Mouse (Mus musculus) spleen, postnatal 4 days (tissue): ENCODE results near the gene Mypn.

Source experiments
- DNase-seq, 2 experiments: peaks; one replicate each; pipeline ENCODE4 v3.0.0; 2022; ENCODE audit warnings: low spot score in 2 of 2

The Mypn gene

DNA sequence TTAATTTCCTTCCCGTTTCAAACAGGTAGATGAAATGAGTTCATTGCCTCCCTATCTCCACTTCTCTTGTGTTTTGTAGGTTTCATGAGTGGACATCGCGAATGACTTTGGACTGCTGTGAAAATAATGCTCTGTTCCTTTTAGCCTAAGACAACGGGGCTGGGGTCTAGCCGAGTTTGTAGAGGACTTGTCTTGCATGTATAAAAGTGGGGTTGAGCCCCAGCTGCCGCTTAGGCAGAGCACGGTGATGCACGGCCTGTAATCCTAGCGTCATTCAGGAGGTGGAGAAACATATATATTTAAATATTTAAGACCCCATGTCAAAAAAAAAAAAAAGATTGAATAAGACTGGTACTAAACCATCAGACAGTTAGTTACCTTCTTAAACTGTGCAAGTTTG is 103.1 kb downstream of the Mypn start:
- DNase-seq = no peak

- no peak for DNase-seq
These were observed 103.7 kb downstream of the Mypn start for GRCm38 (mm10) chr10:63099941-63100562.

DNA sequence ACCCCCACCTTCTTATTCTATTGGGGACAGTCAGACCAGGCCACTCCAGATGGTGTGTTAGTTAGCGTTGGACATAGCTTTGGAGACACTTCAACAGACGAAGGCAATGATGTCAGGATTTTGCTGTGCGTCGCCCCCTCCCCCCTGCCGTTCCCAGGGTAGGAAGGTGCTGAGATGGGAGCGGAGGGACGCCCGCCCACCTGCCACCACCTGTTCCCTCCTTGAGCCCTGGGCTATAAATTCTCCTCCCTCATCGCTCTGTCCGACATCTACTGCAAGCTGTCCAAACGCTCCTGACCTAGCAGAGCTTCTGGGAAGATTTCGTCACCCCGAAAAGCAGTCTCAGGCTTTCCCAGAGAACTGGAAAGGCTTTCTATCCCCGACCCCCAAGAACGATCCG is 104.2 kb downstream of the Mypn start, which contains the start of gene Atoh7:
Gene Atoh7, plus strand, starts transcription at position 131 of the 400 bp plus-strand sequence.
- DNase-seq = no peak

GRCm38 (mm10) chr10:63098191-63098590 is 105.6 kb downstream of the Mypn start:
- DNase-seq = no peak

- DNase-seq = no peak
These were observed 107.0 kb downstream of the Mypn start for GRCm38 (mm10) chr10:63096757-63097156.

- no peak for DNase-seq
These were observed 110.9 kb downstream of the Mypn start for GRCm38 (mm10) chr10:63092616-63093550.

- no peak for DNase-seq
These were observed 111.8 kb downstream of the Mypn start for GRCm38 (mm10) chr10:63091915-63092314.

GRCm38 (mm10) chr10:63089758-63090571 is 113.8 kb downstream of the Mypn start:
- DNase-seq = no peak

GRCm38 (mm10) chr10:63089103-63089757 is 114.5 kb downstream of the Mypn start:
- DNase-seq = no peak

DNA sequence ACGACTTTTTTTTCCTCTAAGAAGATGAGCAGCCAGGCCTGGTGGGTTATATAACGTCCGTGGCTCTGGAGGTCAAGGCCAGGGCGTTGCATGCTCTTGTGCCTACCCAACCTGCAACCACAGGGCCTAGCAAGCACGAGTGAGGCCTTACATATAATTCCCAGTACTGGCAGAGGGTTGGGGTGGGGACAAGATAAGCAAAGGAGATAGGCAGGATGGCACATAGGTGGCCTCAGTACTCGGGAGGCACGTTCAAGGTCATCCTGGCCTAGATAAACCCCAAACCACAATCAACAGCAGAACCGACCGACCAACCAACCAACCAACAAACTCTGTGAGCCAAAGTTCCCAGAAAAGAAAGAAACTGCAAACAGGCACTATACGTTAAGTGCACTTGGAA is 117.4 kb downstream of the Mypn start:
- no peak for DNase-seq

- peak; percentile 62 to 78 for DNase-seq
These were observed 137.8 kb downstream of the Mypn start for GRCm38 (mm10) chr10:63065988-63066387.
